Mouse (Mus musculus): ENCODE results near the gene Atxn2. TPM values are rescaled to one million over a fixed set of nuclear protein-coding genes. Genes with fewer than 3 reads are reported as not detected.

The Atxn2 gene
- polyA plus RNA-seq, 1 experiment from 2014 or later = 59.4 TPM

GRCm38 (mm10) chr5:121824121-121824520 lies 113.0 kb downstream of the Atxn2 start:
- peaks cover 49% of the 10 kb centered on the region for H3K36me3 ChIP-seq (ENCODE audit: control insufficient read depth, insufficient read depth, low read length)
- 60% methylated on average over 4 of the region's 4 CpGs for WGBS
- no peak overlapping the region for H3K4me2 ChIP-seq (ENCODE audit: low read length)
- no peak overlapping the region; the same call in 1 of the 2 replicates for H3K27ac ChIP-seq (ENCODE audit: low read depth)
- DNase-seq (ENCODE audit: low spot score) (no peak), ATAC-seq (replicated peaks; ENCODE audit: low FRiP score, low TSS enrichment, low read depth) (no peak; the same call in 1 of the 2 replicates)
- H3K27me3 ChIP-seq (replicated peaks; ENCODE audit: control insufficient read depth, insufficient read depth, low read length) = no peaks in the 10 kb centered on the region; the same call in 1 of the 2 replicates
- H3K9ac ChIP-seq (ENCODE audit: low read length) = no peak overlapping the region
- H3K4me3 ChIP-seq (ENCODE audit: low read depth, low read length) = no peak overlapping the region
- H3K9me3 ChIP-seq (ENCODE audit: control insufficient read depth, low read length) = no peaks in the 10 kb centered on the region
- H3K4me1 ChIP-seq (replicated peaks; ENCODE audit: control insufficient read depth, insufficient read depth, low read length) = no peaks in the 10 kb centered on the region; the same call in 1 of the 2 replicates

- WGBS = 90% methylated on average over 3 of the region's 3 CpGs
- H3K27me3 ChIP-seq (replicated peaks; ENCODE audit: control insufficient read depth, insufficient read depth, low read length) = peaks cover 3% of the 10 kb centered on the region; the same call in 1 of the 2 replicates
- no peaks in the 10 kb centered on the region; the same call in 1 of the 2 replicates for H3K4me1 ChIP-seq (replicated peaks; ENCODE audit: control insufficient read depth, insufficient read depth, low read length)
- DNase-seq (ENCODE audit: low spot score) = no peak
- no peak overlapping the region for H3K4me2 ChIP-seq (ENCODE audit: low read length)
- no peak overlapping the region for H3K9ac ChIP-seq (ENCODE audit: low read length)
- H3K4me3 ChIP-seq (ENCODE audit: low read depth, low read length) = no peak overlapping the region
- peaks cover 38% of the 10 kb centered on the region for H3K36me3 ChIP-seq (ENCODE audit: control insufficient read depth, insufficient read depth, low read length)
- ATAC-seq (replicated peaks; ENCODE audit: low FRiP score, low TSS enrichment, low read depth) = no peak
- H3K9me3 ChIP-seq (ENCODE audit: control insufficient read depth, low read length) = no peaks in the 10 kb centered on the region
- H3K27ac ChIP-seq (ENCODE audit: low read depth) = no peak overlapping the region
These were observed 114.5 kb downstream of the Atxn2 start for GRCm38 (mm10) chr5:121825606-121826005.

GRCm38 (mm10) chr5:121827876-121828275 lies 116.7 kb downstream of the Atxn2 start:
- peaks cover 3% of the 10 kb centered on the region; the same call in 1 of the 2 replicates for H3K27me3 ChIP-seq (replicated peaks; ENCODE audit: control insufficient read depth, insufficient read depth, low read length)
- no peak overlapping the region for H3K27ac ChIP-seq (ENCODE audit: low read depth)
- H3K9me3 ChIP-seq (ENCODE audit: control insufficient read depth, low read length) = no peaks in the 10 kb centered on the region
- 86% methylated on average over 4 of the region's 4 CpGs for WGBS
- ATAC-seq (replicated peaks; ENCODE audit: low FRiP score, low TSS enrichment, low read depth) = no peak
- no peak for DNase-seq (ENCODE audit: low spot score)
- H3K4me3 ChIP-seq (ENCODE audit: low read depth, low read length) = no peak overlapping the region
- no peak overlapping the region for H3K9ac ChIP-seq (ENCODE audit: low read length)
- H3K36me3 ChIP-seq (ENCODE audit: control insufficient read depth, insufficient read depth, low read length) = peaks cover 26% of the 10 kb centered on the region
- H3K4me1 ChIP-seq (replicated peaks; ENCODE audit: control insufficient read depth, insufficient read depth, low read length) = peaks cover 9% of the 10 kb centered on the region
- no peak overlapping the region for H3K4me2 ChIP-seq (ENCODE audit: low read length)

GRCm38 (mm10) chr5:121828491-121829432 lies 117.6 kb downstream of the Atxn2 start:
- Histone ChIP-seq H3K9ac (ENCODE audit: low read length) (peak overlapping the region; percentile 22; the same call in 1 of the 2 replicates), H3K4me2 (ENCODE audit: low read length) (peak overlapping the region; percentile 69), H3K27me3 (replicated peaks; ENCODE audit: control insufficient read depth, insufficient read depth, low read length) (peaks cover 3% of the 10 kb centered on the region; the same call in 1 of the 2 replicates), H3K27ac (ENCODE audit: low read depth) (no peak overlapping the region), H3K36me3 (ENCODE audit: control insufficient read depth, insufficient read depth, low read length) (peaks cover 24% of the 10 kb centered on the region), H3K4me1 (replicated peaks; ENCODE audit: control insufficient read depth, insufficient read depth, low read length) (peaks cover 17% of the 10 kb centered on the region), H3K4me3 (ENCODE audit: low read depth, low read length) (peak overlapping the region; percentile 25), H3K9me3 (ENCODE audit: control insufficient read depth, low read length) (no peaks in the 10 kb centered on the region)
- ATAC-seq (replicated peaks; ENCODE audit: low FRiP score, low TSS enrichment, low read depth) (no peak), DNase-seq (ENCODE audit: low spot score) (peak; percentile 70)
- 12% methylated on average over 82 of the region's 82 CpGs for WGBS

GRCm38 (mm10) chr5:121831002-121831601 lies 120.0 kb downstream of the Atxn2 start:
- Histone ChIP-seq H3K27me3 (replicated peaks; ENCODE audit: control insufficient read depth, insufficient read depth, low read length) (peaks cover 3% of the 10 kb centered on the region; the same call in 1 of the 2 replicates), H3K9me3 (ENCODE audit: control insufficient read depth, low read length) (no peaks in the 10 kb centered on the region), H3K27ac (ENCODE audit: low read depth) (no peak overlapping the region), H3K9ac (ENCODE audit: low read length) (no peak overlapping the region), H3K4me1 (replicated peaks; ENCODE audit: control insufficient read depth, insufficient read depth, low read length) (peaks cover 35% of the 10 kb centered on the region), H3K36me3 (ENCODE audit: control insufficient read depth, insufficient read depth, low read length) (peaks cover 18% of the 10 kb centered on the region), H3K4me3 (ENCODE audit: low read depth, low read length) (no peak overlapping the region), H3K4me2 (ENCODE audit: low read length) (no peak overlapping the region)
- 90% methylated on average over 6 of the region's 6 CpGs for WGBS
- DNase-seq (ENCODE audit: low spot score) = no peak
- no peak for ATAC-seq (replicated peaks; ENCODE audit: low FRiP score, low TSS enrichment, low read depth)

- Histone ChIP-seq H3K4me1 (replicated peaks; ENCODE audit: control insufficient read depth, insufficient read depth, low read length) (peaks cover 38% of the 10 kb centered on the region), H3K36me3 (ENCODE audit: control insufficient read depth, insufficient read depth, low read length) (peaks cover 9% of the 10 kb centered on the region), H3K27me3 (replicated peaks; ENCODE audit: control insufficient read depth, insufficient read depth, low read length) (peaks cover 4% of the 10 kb centered on the region; the same call in 1 of the 2 replicates), H3K4me2 (ENCODE audit: low read length) (no peak overlapping the region), H3K4me3 (ENCODE audit: low read depth, low read length) (no peak overlapping the region), H3K9ac (ENCODE audit: low read length) (no peak overlapping the region), H3K9me3 (ENCODE audit: control insufficient read depth, low read length) (no peaks in the 10 kb centered on the region), H3K27ac (ENCODE audit: low read depth) (no peak overlapping the region)
- no peak for ATAC-seq (replicated peaks; ENCODE audit: low FRiP score, low TSS enrichment, low read depth)
- 72% methylated on average over 6 of the region's 6 CpGs for WGBS
- no peak for DNase-seq (ENCODE audit: low spot score)
These were observed 121.4 kb downstream of the Atxn2 start for GRCm38 (mm10) chr5:121832376-121833155.

GRCm38 (mm10) chr5:121833159-121833558 lies 122.0 kb downstream of the Atxn2 start:
- no peak for ATAC-seq (replicated peaks; ENCODE audit: low FRiP score, low TSS enrichment, low read depth)
- no peak overlapping the region for H3K27ac ChIP-seq (ENCODE audit: low read depth)
- WGBS = 81% methylated on average over 2 of the region's 2 CpGs
- peaks cover 7% of the 10 kb centered on the region; the same call in 1 of the 2 replicates for H3K27me3 ChIP-seq (replicated peaks; ENCODE audit: control insufficient read depth, insufficient read depth, low read length)
- H3K9ac ChIP-seq (ENCODE audit: low read length) = no peak overlapping the region
- peaks cover 3% of the 10 kb centered on the region for H3K36me3 ChIP-seq (ENCODE audit: control insufficient read depth, insufficient read depth, low read length)
- H3K4me1 ChIP-seq (replicated peaks; ENCODE audit: control insufficient read depth, insufficient read depth, low read length) = peaks cover 44% of the 10 kb centered on the region
- no peaks in the 10 kb centered on the region for H3K9me3 ChIP-seq (ENCODE audit: control insufficient read depth, low read length)
- H3K4me3 ChIP-seq (ENCODE audit: low read depth, low read length) = no peak overlapping the region
- H3K4me2 ChIP-seq (ENCODE audit: low read length) = peak overlapping the region; percentile 63
- DNase-seq (ENCODE audit: low spot score) = no peak

Measured in intestine, embryonic 14.5 days (tissue).